Mouse (Mus musculus) left cerebral cortex, adult 2 months (tissue): Measurements from ENCODE around the gene Prkar1b. TPM values are rescaled to one million over a fixed set of nuclear protein-coding genes. Genes with fewer than 3 reads are reported as not detected.

Source experiments
- DNase-seq, 2 experiments: peaks; one replicate each; pipeline ENCODE4 v3.0.0; 2021 to 2022; ENCODE audit warnings: low spot score in 2 of 2, mixed read lengths in 1 of 2; ENCODE audit errors: extremely low spot score in 1 of 2
- H3K27ac ChIP-seq: fragments of 200-600 bp; 2 replicates; pipeline ENCODE4 v1.8.1; 2022
- H3K4me3 ChIP-seq: fragments of 200-600 bp; 2 replicates; pipeline ENCODE4 v1.8.1; 2022
- CTCF ChIP-seq: fragments of 200-600 bp; IDR thresholded peaks from 2 replicates; pipeline ENCODE4 v1.8.1; 2022; ENCODE audit warnings: antibody characterized with exemption, mild to moderate bottlenecking, moderate library complexity
- intact Hi-C: fragments of 180-260 bp; cut with DNase I; formaldehyde crosslinking; loops from one replicate; pipeline ENCODE4 v1.15.1; 2025
- total RNA-seq, 2 experiments: library from RNA; stranded (reverse); gene quantifications; 2 replicates each; pipeline ENCODE4 v1.2.3; 2021

Gene Prkar1b
- total RNA-seq, 2 experiments from 2014 or later: 767 to 781 TPM

- no peak for DNase-seq
- Histone ChIP-seq H3K27ac (no peak overlapping the region), H3K4me3 (no peak overlapping the region)
- intact Hi-C loops: no loop called here
- TF ChIP-seq CTCF: no peak
These were observed 106.3 kb downstream of the Prkar1b start for GRCm38 (mm10) chr5:139043546-139043945.

GRCm38 (mm10) chr5:139042299-139042698 lies 107.5 kb downstream of the Prkar1b start:
- intact Hi-C loops: no loop called here

GRCm38 (mm10) chr5:139035171-139035570 lies 114.6 kb downstream of the Prkar1b start:
- intact Hi-C loops: no loop called here
- Histone ChIP-seq H3K4me3 (no peak overlapping the region), H3K27ac (no peak overlapping the region)
- no peak for DNase-seq
- no peak for TF ChIP-seq CTCF

More at GRCm38 (mm10) chr5:139042299-139042698, 107.5 kb downstream of the Prkar1b start:
- TF ChIP-seq CTCF: no peak
- no peak for DNase-seq
- no peak overlapping the region for H3K27ac ChIP-seq
- H3K4me3 ChIP-seq: no peak overlapping the region

- DNase-seq: no peak
- intact Hi-C loops: no loop called here
- no peak for TF ChIP-seq CTCF
- no peak overlapping the region for H3K27ac ChIP-seq
- H3K4me3 ChIP-seq: no peak overlapping the region
These were observed 115.1 kb downstream of the Prkar1b start for GRCm38 (mm10) chr5:139034746-139035145.

- Histone ChIP-seq H3K4me3 (no peak overlapping the region), H3K27ac (no peak overlapping the region)
- intact Hi-C loops: no loop called here
- TF ChIP-seq CTCF: no peak
- DNase-seq: no peak
These were observed 116.1 kb downstream of the Prkar1b start for GRCm38 (mm10) chr5:139033406-139034317.

- DNase-seq: no peak
- no peak overlapping the region for H3K4me3 ChIP-seq
- no peak for TF ChIP-seq CTCF
- intact Hi-C loops: no loop called here
- H3K27ac ChIP-seq: no peak overlapping the region
These were observed 122.2 kb downstream of the Prkar1b start for GRCm38 (mm10) chr5:139027603-139028002.

- Histone ChIP-seq H3K4me3 (no peak overlapping the region), H3K27ac (no peak overlapping the region)
- peak; percentile 25 for TF ChIP-seq CTCF
- no peak for DNase-seq
- intact Hi-C loops: no loop called here
These were observed 125.3 kb downstream of the Prkar1b start for GRCm38 (mm10) chr5:139024351-139025105.

GRCm38 (mm10) chr5:139020595-139020994 lies 129.2 kb downstream of the Prkar1b start:
- no peak for TF ChIP-seq CTCF
- DNase-seq: no peak
- Histone ChIP-seq H3K27ac (no peak overlapping the region), H3K4me3 (no peak overlapping the region)
- intact Hi-C loops: no loop called here

- TF ChIP-seq CTCF: no peak
- DNase-seq: no peak
- no peak overlapping the region for H3K27ac ChIP-seq
- H3K4me3 ChIP-seq: no peak overlapping the region
- intact Hi-C loops: no loop called here
These were observed 132.3 kb downstream of the Prkar1b start for GRCm38 (mm10) chr5:139017371-139018124.

- Histone ChIP-seq H3K4me3 (no peak overlapping the region), H3K27ac (no peak overlapping the region)
- no peak for TF ChIP-seq CTCF
- intact Hi-C loops: no loop called here
- DNase-seq: no peak
These were observed 134.7 kb downstream of the Prkar1b start for GRCm38 (mm10) chr5:139015097-139015496.

GRCm38 (mm10) chr5:139010649-139011048 lies 139.2 kb downstream of the Prkar1b start:
- Histone ChIP-seq H3K27ac (no peak overlapping the region), H3K4me3 (no peak overlapping the region)
- no peak for TF ChIP-seq CTCF
- intact Hi-C loops: no loop called here
- DNase-seq: no peak
